Mouse (Mus musculus) inflammation-experienced regulatory T-cells, adult 16 weeks (primary cell): ENCODE results near the gene Cxcl14. TPM values are rescaled to one million over a fixed set of nuclear protein-coding genes. Genes with fewer than 3 reads are reported as not detected.

Source experiments
- polyA plus RNA-seq: library from polyadenylated mRNA; unstranded; fragments of 100-300 nt; shearing (Covaris generic); gene quantifications from one replicate; pipeline ENCODE4 v1.2.1, GENCODE M21; 2017

Cxcl14 gene
- not detected for polyA plus RNA-seq

GRCm38 (mm10) chr13:56295943-56296658 is at the start of gene Cxcl14:
TSS of gene Cxcl14 (minus strand) at chr13:56296551.

GRCm38 (mm10) chr13:56251924-56252619 is 44.3 kb downstream of the Cxcl14 start, which contains the start of gene Neurog1:
TSS of gene Neurog1 (minus strand) at chr13:56252163.

Other genes starting within 250 kb of the Cxcl14 start
- gene H2afy, start 160.2 kb downstream of the Cxcl14 start, polyA plus RNA-seq, result 79.4 TPM
- gene Tifab, start 117.7 kb downstream of the Cxcl14 start, polyA plus RNA-seq, result 0.74 TPM
- not detected for gene Neurog1, start 44.4 kb downstream of the Cxcl14 start, polyA plus RNA-seq
- not detected for gene Gm3045, start 130.0 kb upstream of the Cxcl14 start, polyA plus RNA-seq
- gene Slc25a48, start 141.8 kb upstream of the Cxcl14 start, polyA plus RNA-seq, result not detected
- gene Il9, start 185.7 kb upstream of the Cxcl14 start, polyA plus RNA-seq, result not detected
- 1.8 TPM for gene Fbxl21, start 225.9 kb upstream of the Cxcl14 start, polyA plus RNA-seq